Mouse (Mus musculus) limb, embryonic 13.5 days (tissue): ENCODE measurements around the gene Epn1. TPM values are rescaled to one million over a fixed set of nuclear protein-coding genes. Genes with fewer than 3 reads are reported as not detected.

ENCODE experiments used
- ATAC-seq: fragments of 200-750 bp; cut with Nextera tagmentation; 2 replicates; pipeline ENCODE4 v1.8.0; 2017; ENCODE audit warnings: low read depth, moderate number of reproducible peaks, moderate TSS enrichment; ENCODE audit not compliant: low FRiP score
- H3K27ac ChIP-seq: fragments of 300-500 bp; sonication (generic); 2 replicates; pipeline ENCODE4 v1.5.1; 2015; ENCODE audit warnings: inconsistent platforms, mild to moderate bottlenecking, moderate library complexity
- H3K27me3 ChIP-seq: fragments of 300-500 bp; sonication (generic); 2 replicates; pipeline ENCODE4 v1.6.1; 2015; ENCODE audit warnings: mild to moderate bottlenecking, inconsistent platforms
- H3K36me3 ChIP-seq: fragments of 300-500 bp; sonication (generic); 2 replicates; pipeline ENCODE4 v1.6.1; 2015; ENCODE audit warnings: inconsistent platforms, mild to moderate bottlenecking, moderate library complexity
- H3K4me1 ChIP-seq: fragments of 300-500 bp; sonication (generic); 2 replicates; pipeline ENCODE4 v1.6.1; 2015; ENCODE audit warnings: inconsistent platforms
- H3K4me2 ChIP-seq: fragments of 300-500 bp; sonication (generic); replicated peaks from 2 replicates; pipeline ENCODE4 v1.6.1; 2015; ENCODE audit warnings: inconsistent platforms, mild to moderate bottlenecking, moderate library complexity
- H3K4me3 ChIP-seq: fragments of 300-500 bp; sonication (generic); 2 replicates; pipeline ENCODE4 v1.5.1; 2015; ENCODE audit warnings: moderate library complexity, mild to moderate bottlenecking, inconsistent platforms
- H3K9ac ChIP-seq: fragments of 300-500 bp; sonication (generic); 2 replicates; pipeline ENCODE4 v1.6.1; 2015; ENCODE audit warnings: mild to moderate bottlenecking, inconsistent platforms
- H3K9me3 ChIP-seq: fragments of 300-500 bp; sonication (generic); 2 replicates; pipeline ENCODE4 v1.6.1; 2016; ENCODE audit warnings: inconsistent platforms
- WGBS: fragments of 180-500 bp; shearing (Covaris S2); methylation state at CpG from one replicate; pipeline ENCODE4 v1.1.7; 2015; 5-methylcytosine and 5-hydroxymethylcytosine counted together
- polyA plus RNA-seq: library from polyadenylated mRNA; unstranded; fragments of >200 nt; fragmentation: Nextera tagmentation; extraction: Ambion mirVana; gene quantifications from 2 replicates; pipeline ENCODE4 v1.2.1, GENCODE M21; 2015

Epn1 gene
- polyA plus RNA-seq, 1 experiment from 2014 or later: 64.6 TPM

DNA sequence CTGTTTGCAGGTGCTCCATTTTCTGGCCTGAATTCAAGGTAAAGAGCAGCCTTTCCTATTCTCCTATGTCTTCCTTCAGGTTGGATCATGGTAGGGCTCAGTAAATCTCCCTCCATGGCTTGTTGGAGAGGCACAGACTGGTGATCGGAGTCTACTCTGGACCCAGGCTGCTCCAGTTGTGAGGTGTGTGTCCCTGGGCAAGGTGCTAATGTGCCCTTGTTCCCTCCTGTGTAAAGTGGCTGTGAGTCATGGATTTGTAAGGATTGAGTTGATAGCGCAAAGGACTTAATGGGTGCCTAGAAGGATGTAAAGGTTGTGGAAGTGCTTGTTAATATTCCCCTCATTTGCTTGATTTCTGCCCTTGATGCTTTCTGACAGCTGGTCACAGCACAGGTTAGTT lies 1.9 kb downstream of the Epn1 start:
- ATAC-seq: no peak
- Histone ChIP-seq H3K36me3 (peaks cover 54% of the 10 kb centered on the region), H3K27ac (no peak overlapping the region), H3K9me3 (no peaks in the 10 kb centered on the region), H3K27me3 (no peaks in the 10 kb centered on the region), H3K4me1 (peaks cover 19% of the 10 kb centered on the region), H3K9ac (no peak overlapping the region), H3K4me3 (peak overlapping the region; percentile 97; the same call in 1 of the 2 replicates), H3K4me2 (peak overlapping the region; percentile 87)
- WGBS: 90% methylated on average over 2 of the region's 2 CpGs

DNA sequence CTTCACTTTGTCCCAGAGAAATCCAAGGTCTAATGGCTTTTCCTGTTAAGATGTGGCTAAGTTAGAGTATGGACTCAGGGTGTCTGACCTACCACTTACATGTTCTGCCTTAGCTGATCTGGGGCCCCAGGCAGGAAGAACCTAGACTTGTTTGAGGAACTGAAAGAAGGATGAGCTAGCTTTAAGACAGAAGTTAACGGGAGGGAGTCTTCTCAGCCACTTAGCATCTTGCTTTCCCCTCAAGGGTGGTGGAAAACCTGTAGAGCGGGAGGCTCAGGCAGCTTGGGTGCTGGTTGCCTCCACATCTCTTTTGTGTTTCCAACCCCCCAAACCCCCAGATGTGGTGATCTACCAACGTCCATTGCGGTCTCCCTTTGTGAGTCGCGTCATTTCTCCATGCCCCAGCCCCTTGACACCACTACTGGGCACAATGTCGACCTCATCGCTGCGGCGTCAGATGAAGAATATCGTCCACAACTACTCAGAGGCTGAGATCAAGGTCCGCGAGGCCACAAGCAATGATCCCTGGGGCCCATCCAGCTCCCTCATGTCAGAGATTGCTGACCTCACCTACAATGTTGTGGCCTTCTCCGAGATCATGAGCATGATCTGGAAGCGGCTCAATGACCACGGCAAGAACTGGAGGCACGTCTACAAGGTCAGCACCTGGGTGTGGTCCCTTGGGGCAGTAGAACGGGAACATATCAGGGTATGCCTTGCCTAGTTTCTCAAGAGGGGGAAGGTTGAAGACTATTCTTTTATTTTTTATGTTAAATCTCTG lies 3.5 kb downstream of the Epn1 start:
- Histone ChIP-seq H3K4me3 (no peak overlapping the region), H3K4me1 (peaks cover 19% of the 10 kb centered on the region), H3K4me2 (no peak overlapping the region), H3K27ac (no peak overlapping the region), H3K36me3 (peaks cover 54% of the 10 kb centered on the region), H3K27me3 (no peaks in the 10 kb centered on the region), H3K9me3 (no peaks in the 10 kb centered on the region), H3K9ac (0 out of 2 replicates have a peak overlapping the region, but pooled peaks have one; percentile 8)
- 92% methylated on average over 18 of the region's 18 CpGs for WGBS
- no peak for ATAC-seq

DNA sequence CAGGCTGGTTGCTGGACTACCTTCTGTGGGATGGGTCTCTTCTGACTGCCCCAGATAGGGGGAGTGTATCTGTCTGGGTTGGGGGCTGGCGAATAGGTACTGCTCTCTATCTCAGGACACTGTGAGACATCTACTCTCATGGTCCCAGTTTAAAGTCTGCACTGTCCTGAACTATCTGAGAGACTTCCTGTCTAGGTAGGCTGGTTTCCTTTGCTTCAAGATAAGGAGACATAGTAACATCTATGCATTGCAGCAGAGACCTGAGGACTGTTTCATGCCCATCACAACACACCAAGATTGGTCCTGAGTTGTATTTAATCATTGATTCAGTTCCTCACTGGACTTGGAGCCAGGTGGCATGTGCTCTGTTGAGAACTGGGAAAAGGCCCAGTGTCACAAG lies 5.5 kb downstream of the Epn1 start:
- Histone ChIP-seq H3K4me2 (no peak overlapping the region), H3K36me3 (peaks cover 63% of the 10 kb centered on the region), H3K9ac (no peak overlapping the region), H3K4me3 (no peak overlapping the region), H3K4me1 (peaks cover 19% of the 10 kb centered on the region), H3K27me3 (no peaks in the 10 kb centered on the region), H3K9me3 (no peaks in the 10 kb centered on the region), H3K27ac (no peak overlapping the region)
- 100% methylated on average over 1 of the region's 1 CpGs for WGBS
- no peak for ATAC-seq

DNA sequence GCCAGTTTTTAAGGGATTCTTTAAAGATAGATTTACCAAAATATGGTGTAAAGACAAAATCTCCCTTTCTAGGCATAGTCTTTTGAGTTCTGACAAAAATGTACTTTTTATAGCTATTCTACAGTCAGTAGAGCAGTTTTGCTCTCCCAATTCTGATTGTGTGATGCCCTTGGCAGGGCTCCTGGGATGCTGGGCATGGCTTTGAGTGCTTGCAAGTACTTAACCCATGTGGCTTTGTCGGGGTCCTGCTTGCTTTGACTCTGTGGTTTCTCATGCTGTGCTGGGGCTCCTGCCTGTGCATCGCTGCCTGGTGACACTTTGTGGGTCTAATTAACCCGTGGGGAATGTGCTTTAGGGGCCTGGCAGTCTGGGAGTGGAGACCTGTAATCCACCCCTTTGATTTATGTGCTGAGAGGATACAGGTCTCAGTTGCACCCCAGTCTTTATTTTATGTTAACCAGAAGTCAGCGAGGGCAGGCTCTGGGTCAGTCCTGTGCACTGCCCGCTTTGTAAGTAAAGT lies 6.9 kb downstream of the Epn1 start:
- peaks cover 77% of the 10 kb centered on the region for H3K36me3 ChIP-seq
- no peaks in the 10 kb centered on the region for H3K27me3 ChIP-seq
- H3K9ac ChIP-seq: no peak overlapping the region
- no peak overlapping the region for H3K27ac ChIP-seq
- no peak for ATAC-seq
- 25% methylated on average over 5 of the region's 5 CpGs for WGBS
- no peak overlapping the region for H3K4me3 ChIP-seq
- H3K4me1 ChIP-seq: peaks cover 7% of the 10 kb centered on the region
- H3K9me3 ChIP-seq: no peaks in the 10 kb centered on the region
- H3K4me2 ChIP-seq: no peak overlapping the region

DNA sequence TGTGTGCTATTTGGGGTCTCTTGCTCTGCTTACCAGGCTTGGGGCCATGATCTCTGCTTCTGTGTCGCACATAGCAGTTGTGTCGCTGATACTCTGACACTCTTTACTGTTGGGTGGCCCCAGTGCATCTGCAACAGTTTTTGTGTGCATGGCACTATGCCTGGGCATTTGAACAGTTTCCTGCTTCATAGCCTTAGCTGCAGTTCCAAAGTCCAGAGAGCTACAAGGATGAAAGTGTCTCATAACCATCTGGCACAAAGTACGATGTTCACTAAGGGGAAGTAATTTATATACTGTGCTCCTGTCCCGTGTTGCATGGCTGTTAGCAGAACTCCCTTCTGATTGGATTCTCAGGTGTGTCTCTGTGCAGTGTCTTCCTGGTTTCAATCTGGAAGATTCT lies 7.9 kb downstream of the Epn1 start:
- Histone ChIP-seq H3K36me3 (peaks cover 86% of the 10 kb centered on the region), H3K9me3 (no peaks in the 10 kb centered on the region), H3K27ac (no peak overlapping the region), H3K27me3 (no peaks in the 10 kb centered on the region), H3K9ac (0 out of 2 replicates have a peak overlapping the region, but pooled peaks have one; percentile 8), H3K4me3 (no peak overlapping the region), H3K4me1 (peaks cover 5% of the 10 kb centered on the region; the same call in 1 of the 2 replicates), H3K4me2 (no peak overlapping the region)
- 77% methylated on average over 4 of the region's 4 CpGs for WGBS
- ATAC-seq: no peak

DNA sequence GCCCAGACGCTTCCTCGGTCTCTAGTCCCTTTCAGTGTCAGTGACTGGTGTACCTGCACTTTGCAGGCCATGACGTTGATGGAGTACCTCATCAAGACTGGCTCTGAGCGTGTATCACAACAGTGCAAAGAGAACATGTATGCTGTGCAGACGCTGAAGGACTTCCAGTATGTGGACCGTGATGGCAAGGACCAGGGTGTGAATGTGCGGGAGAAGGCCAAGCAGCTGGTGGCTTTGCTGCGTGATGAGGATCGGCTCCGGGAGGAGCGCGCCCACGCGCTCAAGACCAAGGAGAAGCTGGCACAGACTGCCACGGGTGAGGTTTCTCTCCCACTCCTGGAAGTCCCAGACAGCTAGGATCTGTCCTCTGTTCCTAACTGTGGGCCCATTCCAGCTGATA lies 9.8 kb downstream of the Epn1 start:
- Histone ChIP-seq H3K4me2 (no peak overlapping the region), H3K4me1 (peaks cover 5% of the 10 kb centered on the region; the same call in 1 of the 2 replicates), H3K27ac (no peak overlapping the region), H3K9me3 (no peaks in the 10 kb centered on the region), H3K9ac (no peak overlapping the region), H3K27me3 (no peaks in the 10 kb centered on the region), H3K4me3 (no peak overlapping the region), H3K36me3 (peaks cover 89% of the 10 kb centered on the region)
- WGBS: 94% methylated on average over 15 of the region's 15 CpGs
- no peak for ATAC-seq

DNA sequence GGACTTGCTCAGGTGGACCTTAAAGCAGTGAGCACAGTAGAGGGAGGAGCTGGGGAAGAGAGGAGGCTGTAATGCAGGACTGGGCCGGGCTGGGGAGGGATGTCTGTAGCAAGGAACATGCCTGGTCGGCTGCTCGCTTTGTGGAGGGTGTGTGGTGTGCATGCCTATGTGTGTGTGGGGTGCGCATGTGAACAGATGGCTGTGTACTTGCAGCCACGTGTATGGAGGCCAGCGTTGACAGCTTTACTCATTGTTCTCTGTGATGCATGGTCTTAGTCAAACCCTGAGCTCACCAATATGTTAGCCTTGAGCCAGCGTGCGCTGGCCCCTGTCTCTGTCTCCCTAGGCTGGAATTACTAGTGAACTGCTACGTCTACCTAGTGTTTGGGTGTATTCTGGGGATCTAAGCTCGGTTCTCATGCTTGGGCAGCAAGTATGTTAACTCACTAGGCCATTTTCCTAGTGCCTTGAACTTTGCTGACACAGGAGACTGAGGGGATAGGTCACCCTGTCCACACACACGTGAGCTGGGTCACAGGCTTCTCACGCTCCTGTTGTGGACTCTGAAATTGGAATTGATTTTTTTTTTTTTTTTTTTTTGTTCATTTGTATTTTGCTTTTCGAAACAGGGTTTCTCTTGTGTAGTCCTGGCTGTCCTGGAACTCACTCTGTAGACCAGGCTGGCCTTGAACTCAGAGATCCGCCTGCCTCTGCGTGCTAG lies 11.1 kb downstream of the Epn1 start:
- no peak for ATAC-seq
- peaks cover 89% of the 10 kb centered on the region for H3K36me3 ChIP-seq

DNA sequence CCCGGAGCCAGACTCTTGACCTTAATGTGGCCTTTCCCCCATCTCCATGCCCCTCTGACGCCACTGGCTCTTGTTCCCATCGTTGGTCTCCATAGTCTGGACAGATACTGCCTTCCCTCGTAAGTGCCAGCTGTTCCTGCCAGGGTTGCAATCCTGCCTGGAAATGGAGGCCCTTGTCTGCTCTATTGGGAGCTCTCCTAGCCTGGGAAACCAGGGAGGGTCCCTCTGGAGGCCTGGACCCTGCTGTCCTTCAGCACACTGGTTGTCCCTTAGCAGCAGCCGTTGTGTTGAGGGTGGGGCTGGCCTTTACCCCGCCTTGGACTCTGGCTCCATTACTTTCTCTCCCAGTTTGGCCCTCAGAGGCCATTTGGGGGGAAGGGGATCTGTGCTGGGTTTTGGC lies 12.3 kb downstream of the Epn1 start:
- Histone ChIP-seq H3K27me3 (no peaks in the 10 kb centered on the region), H3K36me3 (peaks cover 93% of the 10 kb centered on the region), H3K4me2 (no peak overlapping the region), H3K9ac (no peak overlapping the region), H3K27ac (no peak overlapping the region), H3K9me3 (no peaks in the 10 kb centered on the region), H3K4me1 (no peaks in the 10 kb centered on the region), H3K4me3 (no peak overlapping the region)
- 83% methylated on average over 6 of the region's 6 CpGs for WGBS
- ATAC-seq: no peak

More for the DNA sequence above, 11.1 kb downstream of the Epn1 start:
- Histone ChIP-seq H3K9me3 (no peaks in the 10 kb centered on the region), H3K4me2 (no peak overlapping the region), H3K27me3 (no peaks in the 10 kb centered on the region), H3K4me1 (peaks cover 2% of the 10 kb centered on the region; the same call in 1 of the 2 replicates), H3K27ac (no peak overlapping the region), H3K9ac (no peak overlapping the region), H3K4me3 (no peak overlapping the region)
- 92% methylated on average over 15 of the region's 15 CpGs for WGBS

DNA sequence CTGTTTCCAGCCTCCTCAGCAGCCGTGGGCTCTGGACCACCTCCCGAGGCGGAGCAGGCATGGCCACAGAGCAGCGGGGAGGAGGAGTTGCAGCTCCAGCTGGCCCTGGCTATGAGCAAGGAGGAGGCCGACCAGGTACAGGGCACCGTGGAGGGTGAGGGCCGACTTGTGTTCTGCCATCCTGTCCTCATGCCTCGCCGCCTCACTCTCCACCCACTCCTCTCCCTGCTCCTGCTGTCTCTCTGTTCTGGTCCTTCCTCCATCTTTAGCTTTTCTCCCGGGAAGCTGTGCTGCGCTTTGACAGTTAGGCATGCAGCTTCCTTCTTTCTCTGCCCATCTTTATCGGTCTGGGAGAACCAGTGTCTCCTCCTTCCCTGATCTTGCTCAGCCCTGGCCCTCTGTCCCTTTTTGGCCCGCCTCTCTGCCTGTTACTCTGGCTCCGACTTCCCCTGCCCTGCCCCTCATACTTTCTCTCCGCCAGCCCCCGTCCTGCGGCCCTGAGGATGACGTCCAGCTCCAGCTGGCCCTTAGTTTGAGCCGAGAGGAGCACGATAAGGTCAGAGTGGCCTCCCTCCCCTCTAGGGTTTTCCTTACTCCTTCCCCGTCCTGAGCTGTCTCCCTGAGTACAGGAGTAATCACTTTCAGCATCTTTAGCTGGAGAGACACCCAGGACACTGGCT lies 12.9 kb downstream of the Epn1 start:
- H3K4me2 ChIP-seq: no peak overlapping the region
- 85% methylated on average over 21 of the region's 21 CpGs for WGBS
- H3K36me3 ChIP-seq: peaks cover 93% of the 10 kb centered on the region
- no peaks in the 10 kb centered on the region for H3K27me3 ChIP-seq
- H3K9me3 ChIP-seq: no peaks in the 10 kb centered on the region
- ATAC-seq: no peak
- H3K27ac ChIP-seq: no peak overlapping the region
- no peaks in the 10 kb centered on the region for H3K4me1 ChIP-seq
- H3K4me3 ChIP-seq: no peak overlapping the region
- no peak overlapping the region for H3K9ac ChIP-seq

DNA sequence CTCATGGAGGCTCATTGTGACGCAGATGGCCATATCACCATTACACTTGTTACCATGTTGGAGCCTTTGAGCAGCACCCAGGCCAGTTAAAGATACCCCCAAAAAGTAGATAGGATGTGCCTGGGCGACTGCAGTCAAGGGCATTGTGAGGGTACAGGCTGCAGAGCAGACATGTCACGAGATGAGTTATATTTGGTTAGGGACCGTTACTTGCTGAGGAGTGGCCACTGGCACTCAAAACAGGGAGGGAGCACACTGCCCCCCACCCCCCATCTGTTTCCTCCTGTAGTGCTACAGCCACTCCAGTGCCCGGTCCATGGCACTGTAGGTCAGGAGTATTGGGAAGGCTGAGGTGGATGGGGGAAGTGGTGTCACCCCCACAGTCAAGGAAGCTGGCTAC lies 18.7 kb downstream of the Epn1 start:
- WGBS: 90% methylated on average over 5 of the region's 5 CpGs
- Histone ChIP-seq H3K36me3 (peaks cover 56% of the 10 kb centered on the region), H3K4me1 (no peaks in the 10 kb centered on the region), H3K4me2 (no peak overlapping the region), H3K27me3 (no peaks in the 10 kb centered on the region), H3K27ac (no peak overlapping the region), H3K9me3 (no peaks in the 10 kb centered on the region; the same call in 1 of the 2 replicates), H3K4me3 (no peak overlapping the region), H3K9ac (no peak overlapping the region)
- ATAC-seq: no peak

DNA sequence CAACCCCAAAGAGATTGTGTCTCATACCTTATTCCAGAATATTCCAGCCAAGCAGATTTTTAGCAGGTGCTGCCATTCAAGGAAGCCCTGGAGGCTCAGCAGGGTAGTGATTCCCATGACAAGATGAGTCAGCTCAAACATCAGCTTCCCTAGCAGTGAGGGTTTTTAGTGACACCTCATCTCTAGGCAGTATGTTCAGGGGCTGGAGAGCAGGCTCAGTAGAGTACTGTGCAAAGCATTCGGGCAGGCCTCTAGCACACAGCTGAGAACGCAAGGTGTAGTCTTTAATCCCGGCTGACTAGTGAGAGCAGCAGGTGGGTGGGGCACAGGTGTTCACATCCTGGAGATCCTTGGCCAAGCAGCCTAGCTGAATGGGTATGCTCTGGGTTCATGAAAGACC lies 19.8 kb downstream of the Epn1 start:
- no peak for ATAC-seq
- Histone ChIP-seq H3K9ac (no peak overlapping the region), H3K4me1 (no peaks in the 10 kb centered on the region), H3K4me3 (no peak overlapping the region), H3K36me3 (peaks cover 45% of the 10 kb centered on the region), H3K9me3 (no peaks in the 10 kb centered on the region; the same call in 1 of the 2 replicates), H3K27me3 (no peaks in the 10 kb centered on the region), H3K27ac (no peak overlapping the region), H3K4me2 (no peak overlapping the region)
- 81% methylated on average over 3 of the region's 3 CpGs for WGBS
